Mouse (Mus musculus) skeletal muscle tissue, adult 2 months (tissue): Measurements from ENCODE around the gene Rela.
"Not testable (repeated sequence)": the region's sequence is repeated elsewhere in the genome, so short reads cannot be mapped to it uniquely, and the experiment has no call there.

Experiments
- DNase-seq: peaks from one replicate; pipeline ENCODE4 v3.0.0-alpha.2; 2012; ENCODE audit warnings: low read depth, low spot score

Gene Rela

DNA sequence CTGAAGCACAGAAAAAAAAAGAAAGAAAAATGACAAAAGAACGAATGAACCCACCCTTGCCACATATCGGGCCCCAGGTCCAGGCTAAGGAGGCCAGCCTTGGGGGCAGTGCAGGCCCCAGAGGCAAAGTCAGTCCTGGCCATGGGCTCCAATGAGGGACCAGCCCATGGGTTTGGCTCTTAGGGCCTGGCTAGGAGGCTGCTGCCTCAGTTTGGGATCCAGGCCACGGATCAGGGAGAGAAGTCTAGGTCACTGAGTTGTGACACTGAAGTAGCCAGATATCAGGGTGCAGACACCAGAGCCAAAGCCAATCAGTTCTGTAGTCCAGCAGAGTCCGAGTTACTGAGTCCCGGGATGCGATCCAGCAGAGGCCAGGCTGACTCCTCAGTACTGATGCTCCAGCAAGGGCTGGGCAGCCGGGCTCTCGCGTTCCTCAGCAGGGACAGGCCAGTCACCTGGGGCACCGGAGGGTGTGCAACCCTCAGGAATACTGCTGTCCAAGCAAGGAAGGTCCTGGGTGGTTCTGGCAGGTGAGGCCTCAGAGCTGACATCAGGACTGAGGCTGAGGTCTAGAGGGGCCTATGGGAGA is 27.5 kb downstream of the Rela start:
- DNase-seq: no peak

DNA sequence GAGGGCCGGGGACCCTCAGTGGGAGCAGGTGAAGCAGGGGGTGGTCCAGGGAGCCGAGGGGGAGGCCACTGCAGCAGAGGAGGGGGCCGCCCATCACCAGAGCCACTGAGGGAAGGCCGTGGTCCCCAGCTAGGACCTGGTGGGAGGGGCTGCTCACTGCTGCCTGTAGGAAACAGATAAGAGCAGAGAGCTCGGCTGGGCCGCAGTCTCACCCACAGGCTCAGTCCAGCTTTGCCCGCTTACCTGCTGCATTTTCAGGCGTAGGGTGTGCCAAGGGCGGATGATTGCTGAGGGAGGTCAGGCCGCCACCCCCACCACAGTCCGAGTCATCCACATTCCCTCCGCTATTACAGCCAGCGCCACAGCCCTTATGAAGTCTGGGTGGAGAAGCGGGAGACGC is 28.2 kb downstream of the Rela start:
- DNase-seq: no peak

GRCm38 (mm10) chr19:5666386-5666785 is 29.1 kb downstream of the Rela start:
- no peak for DNase-seq

DNA sequence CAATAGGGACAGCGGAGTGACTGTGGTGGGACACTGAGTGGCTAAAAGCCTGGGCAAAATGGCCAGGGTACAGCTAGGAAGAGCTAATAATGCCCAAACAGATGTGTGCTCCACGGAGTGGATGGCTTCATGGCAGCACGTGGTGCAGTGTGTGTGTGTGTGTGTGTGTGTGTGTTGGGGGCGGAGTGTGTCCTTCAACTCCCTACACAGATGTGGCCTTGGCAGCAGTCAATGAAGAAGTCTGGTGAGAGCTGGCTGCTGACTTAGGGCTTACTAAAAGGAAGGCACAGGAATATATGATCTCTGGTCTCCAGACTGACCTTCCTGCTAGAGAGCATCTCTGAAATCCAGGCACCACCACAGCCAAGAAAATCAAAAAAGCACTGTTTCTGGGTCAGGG is 31.1 kb downstream of the Rela start:
- no peak for DNase-seq

DNA sequence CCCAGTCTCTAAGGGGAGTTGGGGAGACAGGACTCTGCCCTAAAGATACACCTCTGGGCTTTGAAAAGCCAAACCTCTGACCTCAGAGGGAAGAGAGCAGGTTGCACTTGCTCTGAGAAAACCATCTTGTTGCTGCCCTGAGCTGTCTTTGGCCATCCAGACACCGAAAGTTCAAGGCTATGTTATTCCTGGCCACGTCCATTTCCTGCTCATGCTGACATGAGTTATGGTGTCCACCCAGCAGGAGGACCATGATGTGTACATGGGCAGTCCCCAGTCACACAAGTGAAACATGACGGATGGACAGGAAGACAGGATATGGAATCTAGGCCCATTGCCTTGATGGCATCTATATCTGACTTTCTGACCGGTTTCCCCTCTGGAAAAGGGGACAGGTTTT is 43.1 kb downstream of the Rela start:
- DNase-seq: no peak

- DNase-seq: no peak
Measured at GRCm38 (mm10) chr19:5684236-5684635, 47.0 kb downstream of the Rela start.

- no peak for DNase-seq
Measured at GRCm38 (mm10) chr19:5684985-5685384, 47.7 kb downstream of the Rela start.

- no peak for DNase-seq
Measured at GRCm38 (mm10) chr19:5685431-5685830, 48.1 kb downstream of the Rela start.

DNA sequence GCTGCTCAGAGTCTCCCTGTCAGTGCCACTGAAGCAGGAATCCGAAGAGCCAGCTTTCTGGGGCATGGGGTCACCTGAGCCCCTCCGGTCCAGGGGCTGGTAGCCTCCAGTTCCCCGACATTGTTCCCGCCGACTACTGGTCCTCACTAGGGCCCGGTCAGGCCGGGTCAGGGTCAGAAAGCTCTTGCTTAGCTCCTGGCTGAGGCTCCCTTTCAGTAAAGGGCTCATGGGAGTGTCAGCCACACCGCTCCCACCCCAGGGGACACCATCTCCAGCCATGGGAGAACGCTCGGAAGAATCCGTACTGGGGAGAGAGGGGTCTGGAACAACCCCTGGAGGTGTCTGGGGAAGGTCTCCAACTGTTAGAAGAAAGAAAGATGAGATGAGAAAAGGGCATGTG is 48.6 kb downstream of the Rela start:
- no peak for DNase-seq

GRCm38 (mm10) chr19:5686437-5686836 is 49.2 kb downstream of the Rela start:
- no peak for DNase-seq

- not testable (repeated sequence) for DNase-seq
Measured at GRCm38 (mm10) chr19:5686954-5687353, 49.7 kb downstream of the Rela start.

GRCm38 (mm10) chr19:5687738-5688137 is 50.5 kb downstream of the Rela start:
- DNase-seq: no peak

DNA sequence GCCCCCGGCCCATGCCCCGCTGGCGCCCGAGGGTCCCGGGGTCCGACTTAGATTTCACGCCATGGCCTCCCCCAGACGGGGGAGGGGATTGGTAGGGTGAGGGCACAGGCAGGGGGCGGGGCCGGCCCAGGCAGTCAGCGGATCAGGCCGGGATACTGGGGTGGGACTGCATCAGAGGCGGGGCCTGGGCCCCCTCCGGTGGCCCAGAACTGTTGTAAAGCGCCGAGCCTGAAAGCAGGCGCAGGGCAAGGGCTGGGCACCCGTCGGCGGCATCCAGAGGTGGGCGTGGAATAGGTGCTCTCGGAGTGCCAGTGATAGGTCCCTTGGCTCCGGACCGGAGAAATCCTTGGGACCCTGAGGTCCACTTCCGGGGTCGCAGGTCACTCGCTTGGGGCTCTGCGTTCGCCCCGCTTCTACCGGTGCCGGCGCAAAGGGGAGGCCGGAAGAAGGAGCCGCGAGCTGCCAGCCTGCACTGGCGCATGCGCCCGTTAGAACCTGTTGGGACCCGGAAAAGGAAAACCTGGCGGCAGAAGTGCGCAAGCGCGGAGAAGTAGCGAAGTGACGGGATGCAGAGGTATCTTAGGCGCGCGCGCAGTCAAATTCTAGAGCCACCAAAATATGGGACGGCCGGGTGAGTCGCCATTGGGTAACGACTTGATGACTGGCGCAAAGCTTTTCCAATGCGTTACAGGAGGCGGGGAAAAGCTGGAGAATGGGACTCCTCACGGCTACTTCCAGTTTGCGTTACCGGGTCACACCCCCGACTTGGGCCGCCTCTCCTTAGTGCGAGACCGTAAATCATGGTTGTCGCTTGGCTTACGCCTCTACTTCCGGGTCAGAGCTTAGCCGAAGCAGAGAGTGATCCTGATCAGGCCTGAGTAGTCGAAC is 51.2 kb downstream of the Rela start, which contains the start of the genes Map3k11 and Pcnx3:
Gene Map3k11, plus strand, starts transcription at position 543 of the 888 bp plus-strand sequence.
Gene Pcnx3, minus strand, starts transcription at position 709 of the 888 bp plus-strand sequence.
- peak; percentile 99 for DNase-seq

DNA sequence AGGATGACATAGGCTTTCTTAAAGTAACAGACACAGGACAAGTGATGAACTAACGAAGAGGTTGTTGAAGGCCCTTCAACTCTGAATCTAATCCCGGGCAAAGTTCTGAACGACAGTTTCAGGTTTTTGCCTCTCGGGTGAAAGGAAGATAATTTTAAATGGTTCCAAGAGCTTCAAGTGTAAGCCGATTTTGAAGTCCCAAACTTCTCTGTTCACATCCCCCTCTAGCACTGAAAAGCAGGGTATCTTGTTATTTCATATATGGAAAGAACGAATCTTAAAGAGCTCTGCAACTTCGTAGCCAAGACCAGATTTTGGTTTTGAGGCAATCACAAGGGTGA is 51.8 kb downstream of the Rela start:
- DNase-seq: no peak

GRCm38 (mm10) chr19:5689565-5690342 is 52.5 kb downstream of the Rela start:
- DNase-seq: peak; percentile 84

- no peak for DNase-seq
Measured at GRCm38 (mm10) chr19:5690343-5690735, 53.1 kb downstream of the Rela start.

DNA sequence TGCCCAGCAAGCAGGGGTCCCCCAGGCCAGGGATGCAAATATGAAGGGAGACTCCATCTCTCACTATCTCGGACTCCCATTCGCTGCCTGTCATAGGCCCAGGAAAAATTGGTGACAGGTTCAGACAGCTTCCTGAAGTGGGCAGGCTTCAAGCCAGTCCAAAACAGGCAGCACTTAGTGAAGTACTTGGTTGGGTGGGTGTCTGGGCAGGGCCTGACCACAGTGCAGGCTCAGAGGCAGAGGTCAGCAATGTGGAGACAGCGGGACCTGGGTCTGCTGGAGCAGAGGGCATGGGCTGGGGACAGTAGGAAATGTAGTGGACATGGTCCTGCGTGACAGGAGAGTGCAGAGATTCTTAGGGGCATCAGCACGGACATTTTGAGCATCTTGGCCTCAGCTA is 54.3 kb downstream of the Rela start:
- DNase-seq: no peak

- peak; percentile 53 for DNase-seq
Measured at GRCm38 (mm10) chr19:5692086-5692912, 55.0 kb downstream of the Rela start.

DNA sequence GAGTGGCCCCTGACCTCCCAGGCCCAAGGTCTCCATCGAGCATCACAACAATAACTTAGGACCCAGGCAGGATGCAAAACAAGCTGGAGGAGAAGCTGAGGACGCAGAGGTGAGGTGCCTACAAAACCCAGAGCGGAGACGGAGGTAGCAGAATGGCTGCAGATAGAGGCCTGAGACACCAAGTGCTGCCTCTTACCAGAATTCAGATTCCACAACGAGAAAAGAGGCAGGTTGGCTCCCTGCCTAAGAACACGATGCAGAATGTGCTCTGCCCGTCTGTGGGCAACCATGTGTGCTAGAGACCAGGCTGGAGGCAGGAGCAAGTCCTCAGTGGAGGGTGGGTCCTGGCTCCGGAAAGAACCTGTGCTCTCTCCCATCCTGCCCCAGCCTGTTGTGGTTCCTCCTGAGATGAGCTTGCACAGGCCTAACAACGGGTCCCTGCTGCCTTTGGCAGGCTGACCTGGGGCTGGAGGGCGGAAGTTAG is 55.7 kb downstream of the Rela start:
- DNase-seq: no peak

DNA sequence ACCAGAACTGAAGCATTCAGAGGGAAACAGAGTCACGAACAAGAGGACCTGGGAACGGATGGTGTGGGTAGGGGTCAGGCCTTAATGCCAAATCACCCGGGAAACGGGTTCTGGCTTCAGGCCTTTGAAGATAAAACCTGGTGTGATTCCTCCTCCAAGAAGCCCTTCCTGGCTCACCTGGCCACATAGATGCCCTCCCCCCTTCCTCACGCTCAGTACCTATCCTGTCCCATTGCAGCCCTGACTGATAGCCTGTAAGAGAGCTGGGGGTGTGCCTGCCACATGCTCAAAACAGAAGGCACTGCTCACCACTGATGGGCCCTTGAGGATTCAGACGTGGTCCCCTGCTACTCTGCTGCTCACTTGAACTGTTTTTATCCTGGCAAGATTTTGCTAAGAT is 56.5 kb downstream of the Rela start:
- DNase-seq: no peak

- no peak for DNase-seq
Measured at GRCm38 (mm10) chr19:5695849-5696462, 58.7 kb downstream of the Rela start.
